ENCODE assay signal across 8 mouse cellular contexts in genomic region chr11:107341293-107341692, GRCm38 (mm10).
DNase-seq lines count a peak whose midpoint lies in the region; ATAC-seq lines count a peak whose summit lies in the region.

No protein-coding gene starts in this region.

- H3K9ac ChIP-seq in midbrain, embryonic 16.5 days (ENCODE audit: low read depth, low read length), result no peak overlapping the region

- peak; percentile 32 for DNase-seq in ovary, adult 18-20 months (ENCODE audit: low spot score)
- DNase-seq in ovary, postnatal 36 days (ENCODE audit: low spot score), result no peak
- peak; percentile 40 for DNase-seq in embryo, embryonic 9.5 days (ENCODE audit: extremely low spot score)
- DNase-seq in heart, postnatal 10 days, result peak; percentile 75 to 78
- peak; percentile 60 to 83 for DNase-seq in kidney, postnatal 25 days
- no peak for DNase-seq in layer of hippocampus, adult 11-12 months (ENCODE audit: low spot score)
- no peak for DNase-seq in thymus, postnatal 0 days (ENCODE audit: low spot score)

- WGBS in midbrain, embryonic 16.5 days, result 36% methylated on average over 15 of the region's 15 CpGs

- intact Hi-C loops in heart, postnatal 10 days (cut with DNase I), result no loop called here

- no peaks in the 10 kb centered on the region for H3K9me3 ChIP-seq in midbrain, embryonic 16.5 days (replicated peaks; ENCODE audit: control insufficient read depth, low read length, poor library complexity, severe bottlenecking)

- H3K4me2 ChIP-seq in midbrain, embryonic 16.5 days (ENCODE audit: low read length), result no peak overlapping the region

- H3K4me3 ChIP-seq in midbrain, embryonic 16.5 days (ENCODE audit: low read depth, low read length), result no peak overlapping the region

- peaks cover 16% of the 10 kb centered on the region for H3K4me1 ChIP-seq in midbrain, embryonic 16.5 days (ENCODE audit: control insufficient read depth, insufficient read depth, low read length)

- no peak overlapping the region for H3K27ac ChIP-seq in midbrain, embryonic 16.5 days (ENCODE audit: low read length)

- no peaks in the 10 kb centered on the region for H3K36me3 ChIP-seq in midbrain, embryonic 16.5 days (ENCODE audit: control insufficient read depth, insufficient read depth, low read length)

- peak; percentile 55; the same call in 1 of the 2 replicates for ATAC-seq in midbrain, embryonic 16.5 days

- no peaks in the 10 kb centered on the region for H3K27me3 ChIP-seq in midbrain, embryonic 16.5 days (ENCODE audit: control insufficient read depth, insufficient read depth, low read depth, low read length)

Comparison
In these comparisons a context has a peak if more than half of its experiments do, and no peak if none do; other contexts are left out.
1. DNase-seq: peak in ovary, adult 18-20 months (single experiment), embryo, embryonic 9.5 days (single experiment), heart, postnatal 10 days (2 of 2) and kidney, postnatal 25 days (2 of 2); none in ovary, postnatal 36 days (single experiment), layer of hippocampus, adult 11-12 months (single experiment) and thymus, postnatal 0 days (single experiment).